Mouse (Mus musculus) megakaryocyte progenitor cell, adult 5-6 weeks (primary cell): ENCODE measurements around the gene Gm7534. TPM values are rescaled to one million over a fixed set of nuclear protein-coding genes. Genes with fewer than 3 reads are reported as not detected.
"Not testable (repeated sequence)": the region's sequence is repeated elsewhere in the genome, so short reads cannot be mapped to it uniquely, and the experiment has no call there.

Source experiments
- ATAC-seq: replicated peaks from 2 replicates; pipeline ENCODE4 v1.8.0; 2016; ENCODE audit warnings: mild to moderate bottlenecking, moderate TSS enrichment, inconsistent platforms; ENCODE audit not compliant: poor library complexity
- total RNA-seq, 2 experiments: library from RNA; stranded (forward) in 1 of 2; stranded (reverse) in 1 of 2; fragments of 157-497, 149-512 nt in 1 of 2; fragments of 200-1000 nt in 1 of 2; gene quantifications; 2 replicates each; pipeline versions ENCODE4 v1.2.3 to v1.2.4; 2015 to 2017

The Gm7534 gene
- total RNA-seq, 2 experiments from 2014 or later, result not detected

DNA sequence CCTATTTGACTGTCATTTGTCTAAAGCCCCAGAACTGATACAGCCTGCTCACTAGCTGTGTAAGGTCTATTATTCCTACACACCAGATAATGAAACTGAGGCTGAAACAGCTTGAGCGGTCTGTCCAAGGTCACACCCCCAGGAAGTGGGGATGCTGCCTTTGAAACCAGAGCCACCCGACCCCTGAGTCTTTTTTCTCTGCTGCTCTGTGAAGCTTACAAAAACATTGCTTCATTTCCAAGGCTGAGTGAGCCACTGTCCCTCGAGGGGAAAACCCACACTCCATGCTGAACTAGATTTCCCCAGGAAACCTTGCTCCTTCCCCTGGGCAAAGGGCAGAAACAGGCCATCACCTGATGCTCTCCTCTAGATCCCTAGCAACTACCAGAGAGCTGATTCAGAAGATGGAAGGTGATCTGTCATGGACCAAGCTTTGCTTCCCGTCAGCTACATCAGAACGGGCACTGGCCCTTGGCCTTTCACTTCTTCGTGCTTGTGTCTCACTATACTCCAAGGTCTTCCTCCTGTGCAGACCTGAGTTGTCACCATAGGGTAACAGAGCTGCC lies 3.8 kb upstream of the Gm7534 start:
- no peak for ATAC-seq

DNA sequence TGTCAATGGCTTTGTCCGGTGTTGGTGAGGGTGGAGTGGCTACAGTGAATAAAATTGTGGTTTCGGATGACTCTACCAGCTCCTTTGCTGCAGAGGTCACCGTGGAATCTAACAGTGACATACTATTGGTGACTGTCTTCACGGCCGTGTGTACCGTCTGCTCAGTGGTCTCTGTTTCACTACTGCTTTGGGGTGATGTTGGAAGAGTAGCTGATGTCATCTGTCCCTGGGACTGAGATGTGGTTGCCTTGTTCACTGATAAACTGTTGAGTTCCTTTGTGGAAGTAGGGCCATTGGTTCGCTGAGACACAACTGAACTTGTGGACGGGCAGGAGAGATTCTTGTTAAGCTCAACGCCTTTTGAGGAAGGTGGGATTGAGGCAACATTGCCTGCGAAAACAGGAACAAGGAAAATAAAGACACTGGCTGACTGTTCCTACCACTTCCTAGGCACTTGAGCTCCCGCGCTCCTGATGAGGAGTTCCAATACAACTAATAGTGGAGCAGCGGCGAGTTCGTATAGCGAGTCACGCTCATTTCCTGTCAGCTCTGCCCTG lies 614 bp upstream of the Gm7534 start:
- ATAC-seq, result peak; percentile 69

DNA sequence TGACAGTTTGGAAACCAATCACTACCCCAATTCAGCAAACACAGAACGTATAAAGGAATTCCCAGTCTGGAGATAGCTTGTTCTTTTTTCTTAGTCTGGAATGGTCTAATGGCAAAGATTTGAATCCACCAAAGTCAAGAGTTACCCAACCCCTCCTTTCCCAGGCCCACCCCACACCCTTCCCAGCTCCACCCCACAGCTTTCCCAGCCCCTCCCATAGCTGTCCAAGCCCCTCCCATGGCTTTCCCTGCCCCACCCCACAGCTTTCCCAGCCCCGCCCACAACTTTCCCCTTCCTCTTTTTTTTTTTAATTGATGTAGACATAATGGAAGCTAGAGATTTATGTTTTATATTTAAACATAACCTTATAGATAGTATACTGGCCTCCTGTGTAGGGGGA lies 3.4 kb downstream of the Gm7534 start:
- no peak for ATAC-seq

DNA sequence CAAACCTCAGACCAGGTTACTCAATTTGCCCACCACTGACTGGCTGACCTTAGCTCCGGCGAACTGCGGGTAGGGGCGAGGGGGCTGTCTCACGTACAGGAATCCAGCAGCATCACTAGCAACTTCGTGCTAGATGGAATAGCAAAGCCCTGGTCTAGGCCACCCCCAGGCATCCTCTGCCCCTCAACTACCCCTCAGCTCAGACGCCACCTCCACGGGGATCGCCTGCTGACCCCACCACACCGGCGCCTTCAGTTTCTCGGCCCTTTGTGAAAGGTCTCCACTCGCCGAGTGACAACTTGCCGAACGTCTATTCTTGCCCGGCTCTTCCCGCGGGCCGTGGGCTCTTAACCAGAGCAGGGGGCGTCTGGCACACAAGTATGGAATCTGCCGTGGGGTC lies 16.5 kb downstream of the Gm7534 start:
- no peak for ATAC-seq

DNA sequence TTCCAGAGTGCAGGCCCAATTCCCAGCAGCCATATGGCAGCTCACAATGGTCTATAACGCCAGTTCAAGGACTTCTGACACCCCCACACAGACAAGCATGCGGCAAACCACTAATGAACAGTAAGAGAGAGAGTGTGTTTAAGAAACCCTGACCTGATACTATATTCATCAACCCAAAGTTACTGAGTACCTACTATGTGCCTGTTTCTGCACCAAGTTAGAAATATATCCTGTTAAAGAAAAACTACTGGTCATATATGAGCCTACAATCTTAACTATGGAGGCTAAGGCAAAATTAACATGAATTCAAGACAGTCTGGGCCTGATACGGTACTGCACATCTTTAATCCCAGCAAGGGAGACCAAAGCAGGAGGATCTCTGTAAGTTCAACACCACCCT lies 17.2 kb downstream of the Gm7534 start:
- ATAC-seq, result no peak

DNA sequence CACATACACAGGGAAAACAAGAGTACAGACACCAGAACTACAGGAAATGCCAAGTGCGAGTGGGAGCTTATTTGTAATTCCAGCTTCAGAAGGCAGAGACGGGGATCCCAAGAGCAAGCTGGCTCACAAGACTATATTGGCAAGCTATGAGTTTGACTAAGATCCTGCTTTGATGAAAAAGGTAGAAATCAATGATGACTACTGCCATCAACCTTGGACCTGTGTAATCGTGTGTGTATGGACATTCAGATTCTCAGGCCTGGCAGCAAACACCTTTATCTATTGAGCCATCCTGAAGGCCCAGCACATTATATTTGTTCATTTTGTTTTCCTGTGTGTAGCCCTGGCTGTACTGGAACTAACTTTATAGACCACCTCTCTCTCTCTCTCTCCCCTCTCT lies 19.1 kb downstream of the Gm7534 start:
- no peak for ATAC-seq

DNA sequence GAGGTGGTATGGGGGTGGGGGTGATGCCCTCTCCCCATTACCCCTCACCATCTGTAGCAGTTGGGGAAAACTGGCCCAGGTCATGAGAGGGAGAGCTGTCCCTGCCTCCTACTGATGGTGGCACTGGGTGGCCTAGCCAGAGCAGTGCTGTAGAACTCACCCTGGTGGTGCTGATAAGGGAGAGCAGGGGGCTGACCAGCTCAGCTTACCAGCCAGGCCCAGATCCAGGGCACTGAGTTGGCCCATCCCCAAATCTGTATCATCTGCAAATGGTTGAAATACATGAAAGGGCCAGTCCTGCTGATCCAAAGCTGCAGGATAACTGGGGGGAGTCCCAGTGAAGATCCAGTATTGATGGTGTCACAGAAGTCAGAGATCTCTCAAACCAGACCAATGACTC lies 21.0 kb downstream of the Gm7534 start:
- peak; percentile 60 for ATAC-seq

DNA sequence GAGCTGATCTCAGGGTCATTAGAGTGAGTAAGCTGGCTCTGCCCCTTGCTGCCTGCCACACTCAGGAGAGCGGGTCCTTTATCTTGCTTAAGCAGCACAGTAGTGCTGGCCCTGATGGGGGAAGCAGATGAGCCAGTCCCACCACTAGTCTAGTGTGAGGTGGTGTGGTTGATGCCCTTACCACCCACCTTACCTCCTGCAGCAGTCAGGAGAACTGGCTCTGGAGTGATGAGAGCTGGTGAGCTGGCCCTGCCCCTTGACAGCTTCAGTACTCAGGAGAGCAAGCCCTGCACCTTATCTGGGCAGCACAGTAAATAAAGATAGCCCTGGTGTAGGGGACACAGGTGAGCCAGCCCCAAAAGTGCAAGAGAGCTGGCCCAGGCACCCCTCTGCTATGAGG lies 21.7 kb downstream of the Gm7534 start:
- peak; percentile 92 for ATAC-seq

DNA sequence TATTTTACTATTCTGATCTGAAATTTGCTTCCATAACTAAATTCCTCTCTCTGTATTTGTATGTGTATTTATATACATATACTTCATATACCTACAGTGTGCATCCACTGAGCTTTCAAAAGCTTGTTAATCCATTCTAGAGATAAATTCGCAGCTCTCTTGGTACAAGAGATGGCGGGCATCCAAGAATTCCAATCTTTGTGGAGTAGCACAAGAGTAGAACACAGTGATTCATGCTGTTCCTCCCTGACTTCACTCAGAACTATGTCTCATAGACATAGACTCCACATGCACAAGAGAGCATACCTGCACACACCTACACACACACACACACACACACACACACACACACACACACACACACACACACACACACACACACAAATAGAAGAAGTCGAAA lies 30.4 kb downstream of the Gm7534 start:
- no peak for ATAC-seq

DNA sequence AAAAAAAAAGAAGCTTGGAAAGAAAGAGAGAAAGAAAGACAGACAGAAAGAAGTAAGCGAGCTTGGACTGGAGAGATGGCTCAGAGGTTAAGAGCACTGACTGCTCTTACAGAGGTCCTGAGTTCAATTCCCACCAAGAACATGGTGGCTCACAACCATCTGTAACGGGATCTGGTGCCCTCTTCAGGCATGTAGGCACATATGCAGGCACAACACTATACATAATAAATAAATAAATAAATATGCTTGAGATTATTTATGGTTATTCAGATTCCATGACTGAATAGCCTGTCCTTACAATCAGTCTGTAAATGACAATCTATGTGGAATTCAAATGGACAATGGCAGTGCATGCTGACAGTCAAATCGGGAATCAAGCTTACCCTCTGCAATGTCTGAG lies 35.9 kb downstream of the Gm7534 start:
- ATAC-seq, result 0 out of 2 replicates have a peak, but pooled peaks have one; percentile 40

DNA sequence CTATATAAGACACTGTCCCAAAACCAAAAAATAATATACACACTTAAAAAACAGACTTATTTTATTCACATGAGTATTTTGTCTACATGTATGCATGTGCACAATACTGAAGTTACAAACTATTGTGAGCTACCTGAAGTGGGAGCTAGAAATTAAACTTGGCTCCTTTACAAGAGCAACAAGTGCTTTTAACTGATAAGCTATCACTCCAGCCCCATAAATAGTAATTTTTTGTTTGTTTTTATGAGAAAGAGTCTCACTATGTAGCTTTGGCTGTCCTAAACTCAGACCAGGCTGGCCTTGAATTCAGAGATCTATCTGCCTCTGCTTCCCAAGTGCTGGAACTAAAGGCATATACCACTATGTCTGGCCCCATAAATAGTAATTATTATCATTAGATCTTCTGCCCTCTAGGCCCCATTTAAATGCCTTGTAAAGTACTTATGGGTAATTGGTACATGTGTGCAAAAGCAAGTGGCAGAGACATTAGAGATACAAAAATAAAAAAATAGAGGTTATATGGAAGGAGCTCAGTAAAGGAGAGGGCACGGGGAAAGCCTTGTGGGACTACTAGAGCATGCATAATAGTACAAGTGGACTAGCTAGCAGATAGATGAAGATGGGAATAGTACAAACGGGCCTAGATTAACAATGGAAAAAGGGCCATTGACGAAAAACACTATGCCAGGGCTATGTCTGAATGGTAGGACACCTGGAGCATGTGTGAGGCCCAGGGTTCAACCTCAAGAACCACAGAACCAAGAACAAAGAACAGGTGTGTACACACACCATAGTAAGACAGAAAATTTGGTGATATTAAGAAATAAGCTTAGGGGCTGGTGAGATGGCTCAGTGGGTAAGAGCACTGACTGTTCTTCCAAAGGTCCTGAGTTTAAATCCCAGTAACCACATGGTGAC lies 37.0 kb downstream of the Gm7534 start:
- ATAC-seq, result peak; percentile 85

DNA sequence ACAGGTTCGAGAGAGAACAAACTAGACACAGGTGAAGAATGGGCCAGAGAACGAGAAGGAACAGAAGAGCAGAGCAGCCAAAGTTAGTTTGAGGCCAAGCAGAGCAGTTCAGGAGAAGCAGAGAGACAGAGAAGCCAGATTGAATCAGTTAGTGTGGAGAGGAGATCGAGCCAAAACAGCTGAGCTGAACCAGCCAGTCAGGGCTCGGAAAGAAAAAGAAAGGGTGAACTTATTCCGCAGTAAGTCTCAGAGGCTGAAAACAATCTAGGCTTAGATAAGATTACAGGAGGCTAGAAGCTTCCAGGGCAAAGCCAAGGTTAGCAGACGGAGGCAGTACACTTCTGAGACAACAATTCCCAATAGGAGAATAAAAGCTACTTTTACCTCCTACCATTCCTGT lies 37.8 kb downstream of the Gm7534 start:
- ATAC-seq, result peak; percentile 74

DNA sequence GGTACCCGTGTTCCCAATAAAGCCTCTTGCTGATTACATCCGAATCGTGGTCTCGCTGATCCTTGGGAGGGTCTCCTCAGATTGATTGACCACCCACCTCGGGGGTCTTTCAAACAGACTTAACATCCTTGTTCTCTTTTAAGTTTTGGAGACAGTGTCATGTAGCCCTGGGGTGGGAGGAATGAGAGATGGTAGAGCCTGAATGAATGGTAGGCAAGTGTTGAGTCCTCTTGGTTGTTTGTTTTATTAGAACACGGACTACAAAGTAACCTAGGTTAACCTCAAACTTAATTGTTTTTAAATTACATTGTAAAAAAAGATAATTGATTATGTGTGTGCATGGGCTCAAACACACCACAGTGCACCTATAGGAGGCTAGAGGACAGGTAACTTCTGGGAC lies 38.2 kb downstream of the Gm7534 start:
- no peak for ATAC-seq

DNA sequence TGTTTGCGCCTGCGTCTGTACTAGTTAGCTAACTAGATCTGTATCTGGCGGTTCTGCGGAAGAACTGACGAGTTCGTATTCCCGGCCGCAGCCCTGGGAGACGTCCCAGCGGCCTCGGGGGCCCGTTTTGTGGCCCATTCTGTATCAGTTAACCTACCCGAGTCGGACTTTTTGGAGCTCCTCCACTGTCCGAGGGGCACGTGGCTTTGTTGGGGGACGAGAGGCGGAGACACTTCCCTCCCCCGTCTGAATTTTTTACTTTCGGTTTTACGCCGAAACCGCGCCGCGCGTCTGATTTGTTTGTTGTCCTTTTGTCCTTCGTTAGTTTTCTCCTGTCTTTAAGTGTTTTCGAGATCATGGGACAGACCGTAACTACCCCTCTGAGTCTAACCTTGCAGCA lies 42.7 kb downstream of the Gm7534 start:
- not testable (repeated sequence) for ATAC-seq

DNA sequence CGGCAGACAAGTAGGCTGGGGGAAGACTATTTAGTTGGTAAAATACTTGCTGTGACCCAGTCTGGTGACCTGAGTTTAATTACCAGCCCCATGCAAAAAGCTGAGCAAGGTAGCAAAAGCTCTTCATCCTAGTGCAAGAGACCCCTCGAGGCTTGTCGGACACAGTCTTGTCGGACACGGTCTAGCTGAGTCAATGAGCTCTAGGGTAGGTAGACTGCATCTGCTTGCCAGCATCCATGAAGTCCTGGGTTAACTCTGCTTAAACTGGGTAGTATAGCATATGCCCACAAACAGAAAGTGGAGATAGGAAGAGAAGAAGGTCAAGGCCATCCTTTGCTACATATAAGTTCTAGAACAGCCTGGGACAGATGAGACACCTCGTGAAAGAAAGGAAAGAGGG lies 44.0 kb downstream of the Gm7534 start:
- ATAC-seq, result no peak

DNA sequence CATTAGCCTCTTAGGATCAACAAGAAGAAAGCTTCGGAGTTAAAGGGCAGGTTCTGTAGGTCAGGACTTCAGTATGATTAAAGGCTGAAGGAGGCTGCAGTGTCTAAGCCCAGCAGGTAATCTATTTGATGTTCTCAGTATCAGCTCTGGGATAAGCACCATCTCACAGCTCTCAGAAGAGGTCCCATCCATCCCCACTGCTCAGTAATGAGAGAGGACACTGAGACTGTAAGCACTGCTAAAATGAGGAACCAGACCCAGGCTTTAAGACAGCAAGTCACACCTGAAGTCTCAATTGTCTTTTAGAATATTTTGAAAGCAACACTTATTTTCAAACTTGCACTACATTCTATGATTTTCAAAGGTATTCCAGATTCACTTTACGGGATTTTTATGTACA lies 45.2 kb downstream of the Gm7534 start:
- ATAC-seq, result no peak

DNA sequence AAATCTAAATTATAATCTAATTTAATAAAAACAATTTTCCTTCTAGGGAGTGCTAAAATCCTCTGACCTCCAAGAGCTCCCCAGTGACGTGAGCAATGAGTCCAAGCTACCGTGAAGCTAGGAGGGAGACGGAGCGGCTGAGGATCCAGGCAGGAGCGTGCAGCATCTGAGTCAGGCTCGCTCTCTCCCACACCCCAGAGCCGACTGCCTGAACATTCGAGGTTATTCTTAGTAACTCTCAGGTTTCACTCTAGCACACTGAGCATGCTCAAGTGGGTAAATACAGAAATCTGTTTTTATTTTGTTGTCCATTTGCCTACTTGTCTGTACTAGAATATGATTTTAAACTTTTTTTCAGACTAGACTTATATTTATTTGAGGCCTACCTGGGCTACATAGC lies 46.1 kb downstream of the Gm7534 start:
- ATAC-seq, result no peak

DNA sequence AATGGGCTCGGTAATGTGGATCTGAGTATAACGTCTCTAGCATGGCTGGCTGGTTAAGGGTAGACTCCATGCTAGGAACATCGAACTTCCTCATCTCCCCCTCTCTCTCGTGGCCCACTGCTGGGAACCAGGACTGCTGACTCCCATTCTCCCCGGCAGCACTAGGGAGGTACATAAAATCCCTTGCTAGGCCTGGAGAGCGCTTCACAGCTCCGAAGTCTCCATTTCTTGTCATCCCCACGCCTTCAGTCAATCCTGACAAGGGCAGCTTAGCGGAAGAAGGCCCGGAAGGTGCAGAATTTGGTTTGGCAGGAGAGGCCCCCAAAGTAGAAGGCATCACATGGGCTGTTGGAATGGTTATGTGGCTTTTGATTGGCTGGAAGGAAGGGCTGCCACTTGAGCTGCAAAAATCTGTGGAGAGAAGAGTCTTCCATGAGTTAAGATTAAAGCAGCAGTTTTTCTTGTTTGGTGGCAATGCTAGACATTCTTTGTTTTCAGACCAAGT lies 46.8 kb downstream of the Gm7534 start:
- ATAC-seq, result no peak

DNA sequence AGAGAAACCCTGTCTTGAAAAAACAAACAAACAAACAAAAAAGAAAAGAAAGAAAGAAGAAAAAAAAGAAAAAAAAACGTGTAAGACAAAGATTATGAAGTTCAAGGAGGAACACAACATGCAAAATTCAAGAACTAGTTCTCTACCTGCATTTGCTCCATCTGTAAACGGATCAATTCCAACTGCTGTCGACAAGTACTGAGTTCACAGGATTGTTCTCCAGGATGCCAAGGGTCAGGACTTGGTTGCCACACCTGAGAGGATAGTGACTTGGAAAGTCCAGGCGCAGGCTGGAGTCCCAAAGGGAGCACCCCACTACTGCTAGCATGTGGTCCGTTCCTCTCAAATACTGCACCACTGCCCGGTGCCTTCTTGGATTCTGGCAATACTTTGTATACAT lies 47.3 kb downstream of the Gm7534 start:
- ATAC-seq, result no peak

DNA sequence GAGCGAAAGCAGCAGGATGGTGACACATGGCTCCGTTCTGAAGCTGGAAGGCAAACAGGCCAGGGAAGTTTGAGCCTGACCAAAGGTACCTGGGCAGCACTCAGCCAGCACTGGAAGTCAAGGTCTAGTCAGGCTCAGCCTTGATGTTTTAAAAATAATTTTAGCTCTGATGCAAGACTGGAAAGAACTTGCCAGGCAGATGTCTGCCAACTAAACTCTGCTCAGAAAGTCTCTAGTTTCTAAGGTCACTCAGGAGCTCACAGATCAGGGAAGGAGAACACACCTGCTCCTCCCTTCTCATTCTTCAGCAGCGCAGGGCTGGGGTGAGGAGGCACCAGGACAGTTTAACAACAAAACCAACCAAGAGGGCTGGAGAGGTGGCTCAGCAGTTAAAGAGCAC lies 48.5 kb downstream of the Gm7534 start:
- ATAC-seq, result no peak

DNA sequence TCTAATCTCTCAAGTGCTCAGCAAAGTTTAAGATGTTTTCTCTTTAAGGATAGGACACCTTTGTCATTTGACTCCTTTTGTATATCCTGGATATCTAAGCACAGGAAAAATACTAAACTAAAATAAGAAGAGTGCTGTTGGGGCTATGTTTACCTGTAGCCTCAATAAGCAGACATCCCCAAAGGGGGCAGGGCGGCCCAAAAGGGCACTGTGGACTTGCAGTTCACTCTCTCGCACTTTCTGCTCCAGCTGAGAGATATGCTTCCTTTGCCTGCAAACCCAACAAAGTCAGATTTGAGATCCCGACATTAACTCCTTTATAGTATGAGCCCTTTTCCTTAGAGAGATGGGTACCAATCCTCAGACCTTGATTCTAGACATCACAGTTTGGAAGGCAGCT lies 49.1 kb downstream of the Gm7534 start:
- ATAC-seq, result no peak

DNA sequence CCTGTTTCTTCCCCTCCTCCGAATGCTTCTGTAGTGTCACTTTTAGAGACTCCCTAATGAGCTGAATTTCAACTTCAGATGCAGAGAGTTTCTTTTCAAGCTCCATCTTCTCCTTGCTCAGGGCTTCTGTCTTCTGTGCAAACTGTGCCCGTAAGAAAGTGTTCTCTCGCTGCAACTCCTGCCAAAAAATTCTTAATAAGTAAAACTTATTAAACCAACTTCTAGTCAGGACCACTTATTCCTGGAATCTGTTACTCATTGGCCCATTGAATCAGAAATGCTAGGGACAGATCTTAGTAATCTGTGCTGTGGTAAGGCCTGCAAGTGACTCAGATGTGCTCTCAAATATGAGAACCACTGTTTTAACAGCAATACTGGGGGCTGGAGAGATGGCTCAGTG lies 50.7 kb downstream of the Gm7534 start:
- ATAC-seq, result no peak
